Mouse (Mus musculus) embryonic stem cell, embryonic (primary cell): Measurements from ENCODE around the gene Aarsd1.

Experiments used
- CTCF ChIA-PET, 4 experiments: fragments of 300-600 bp in 2 of 4; fragments of 350-600 bp in 2 of 4; sonication (Branson Sonifier 250); formaldehyde crosslinking; loops; one replicate each; lab custom pipeline; 2022; ENCODE audit warnings: inconsistent platforms in 2 of 4; lab: Charles Lee
- POLR2A ChIA-PET, 4 experiments: fragments of 300-600 bp in 2 of 4; fragments of 350-600 bp in 2 of 4; sonication (Branson Sonifier 250); formaldehyde crosslinking; loops; one replicate each; lab custom pipeline; 2022; ENCODE audit warnings: antibody characterized with exemption in 4 of 4, inconsistent platforms in 1 of 4; lab: Charles Lee

Gene Aarsd1

GRCm38 (mm10) chr11:101452093-101452774 is 34.8 kb upstream of the Aarsd1 start:
- POLR2A ChIA-PET = interaction anchor here (0.5 to 24.0 kb wide), 16 partner anchors 2 to 262 kb away, joined by 3 to 550 read pairs (median 4); partner anchors contain the start of genes Rpl27 (in 4 of the 4), Rnd2 (in 2 of the 4), Vat1 (in 2 of the 4) and Ifi35 (in 1 of the 4)
- CTCF ChIA-PET = interaction anchor here in 2 of 4 experiments (0.6 to 1.7 kb wide), 3 partner anchors 10 to 15 kb away, joined by 4 to 8 read pairs (median 5); partner anchors contain the start of genes Rnd2 (in 1 of the 2) and Rpl27 (in 1 of the 2)

GRCm38 (mm10) chr11:101451536-101451935 is 34.1 kb upstream of the Aarsd1 start:
- ChIA-PET CTCF (interaction anchor here in 1 of 4 experiments (1.2 kb wide), 1 partner anchor 10 kb away, joined by 5 read pairs; the partner anchor contains the start of gene Rpl27), POLR2A (interaction anchor here (0.6 to 24.0 kb wide), 10 partner anchors 2 to 17 kb away, joined by 3 to 550 read pairs (median 8); partner anchors contain the start of genes Rpl27 (in 4 of the 4), Rnd2 (in 3 of the 4), Vat1 (in 2 of the 4) and Ifi35 (in 1 of the 4))

- ChIA-PET POLR2A (interaction anchor here in 2 of 4 experiments (2.9 to 22.5 kb wide), 4 partner anchors 7 to 14 kb away, joined by 12 to 550 read pairs (median 99); partner anchors contain the start of genes Rnd2 (in 2 of the 2), Vat1 (in 2 of the 2) and Rpl27 (in 1 of the 2)), CTCF (interaction anchor here in 3 of 4 experiments (0.6 to 1.2 kb wide), 3 partner anchors 8 to 18 kb away, joined by 3 to 4 read pairs (median 3); no protein-coding TSS in a partner anchor)
These were observed 33.0 kb upstream of the Aarsd1 start for GRCm38 (mm10) chr11:101450394-101450793.

DNA sequence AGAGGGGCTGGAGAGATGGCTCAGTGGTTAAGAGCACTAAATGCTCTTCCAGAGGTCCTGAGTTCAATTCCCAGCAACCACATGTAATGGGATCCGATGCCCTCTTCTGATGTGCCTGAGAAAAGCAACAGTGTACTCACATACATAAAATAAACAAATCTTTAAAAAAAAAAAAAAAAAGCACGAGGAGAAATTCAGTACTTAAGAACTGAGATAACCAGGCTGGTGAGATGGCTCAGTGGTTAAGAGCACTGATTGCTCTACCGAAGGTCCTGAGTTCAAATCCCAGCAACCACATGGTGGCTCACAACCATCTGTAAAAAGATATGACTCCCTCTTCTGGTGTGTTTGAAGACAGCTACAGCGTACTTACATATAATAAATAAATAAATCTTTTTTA is 32.2 kb upstream of the Aarsd1 start:
- ChIA-PET POLR2A (interaction anchor here in 3 of 4 experiments (0.7 to 22.5 kb wide), 8 partner anchors 6 to 318 kb away, joined by 3 to 550 read pairs (median 9); partner anchors contain the start of genes Rnd2 (in 2 of the 3), Vat1 (in 2 of the 3), Aarsd1 (in 1 of the 3) and Rpl27 (in 1 of the 3)), CTCF (interaction anchor here (0.5 to 1.2 kb wide), 6 partner anchors 8 to 126 kb away, joined by 3 to 5 read pairs (median 3); partner anchors contain the start of gene Rpl27 (in 1 of the 4))

DNA sequence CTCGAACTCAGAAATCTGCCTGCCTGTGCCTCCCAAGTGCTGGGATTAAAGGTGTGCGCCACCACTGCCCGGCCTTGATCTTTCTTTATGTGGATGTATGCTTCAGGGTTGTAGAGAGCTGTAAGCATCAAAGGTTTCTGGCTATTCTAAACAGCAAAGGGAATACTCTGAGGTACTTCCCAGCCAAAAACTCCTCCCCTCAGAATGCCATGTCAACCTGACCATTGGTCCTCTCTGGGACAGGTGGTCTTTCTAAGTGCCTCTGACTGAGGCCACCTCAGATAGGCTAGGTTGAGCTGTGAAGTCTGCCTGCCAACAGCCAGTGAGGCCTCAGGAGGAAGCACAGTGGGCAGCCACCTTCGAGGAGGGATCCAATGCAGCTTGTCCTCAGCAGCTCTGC is 31.5 kb upstream of the Aarsd1 start:
- CTCF ChIA-PET = interaction anchor here in 3 of 4 experiments (0.5 to 0.8 kb wide), 3 partner anchors 45 to 241 kb away, joined by 3 to 5 read pairs (median 3); no protein-coding TSS in a partner anchor
- POLR2A ChIA-PET = interaction anchor here in 3 of 4 experiments (0.7 to 22.5 kb wide), 9 partner anchors 10 to 317 kb away, joined by 3 to 550 read pairs (median 6); partner anchors contain the start of genes Rnd2 (in 2 of the 3), Vat1 (in 2 of the 3) and Aarsd1 (in 1 of the 3)

DNA sequence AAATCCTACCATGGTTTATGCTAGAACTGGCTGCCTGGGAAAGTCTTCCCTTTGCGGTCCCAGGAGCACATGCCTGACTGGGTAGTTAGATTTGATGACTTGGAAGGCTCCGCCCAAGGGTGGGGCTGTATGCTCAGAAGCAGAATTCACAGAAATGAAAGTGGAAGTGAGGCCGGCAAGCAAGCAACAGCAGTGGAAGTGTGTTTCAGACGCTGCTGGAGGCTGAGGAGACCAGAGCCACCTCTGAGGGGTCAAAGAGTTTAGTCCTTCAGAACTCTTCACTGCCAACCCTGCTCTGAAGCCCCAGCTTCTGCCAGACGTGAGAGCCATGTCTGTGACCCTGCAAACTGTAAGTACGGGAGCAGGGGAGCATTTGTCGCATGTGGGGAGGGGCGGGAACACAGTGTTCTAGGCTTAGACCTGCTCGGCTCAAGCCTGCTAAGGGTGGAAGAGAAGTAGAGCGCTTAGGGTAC is 30.9 kb upstream of the Aarsd1 start, which contains the start of gene Ifi35:
TSS of gene Ifi35 (plus strand) at position 134 of the 473 bp plus-strand sequence.
- ChIA-PET POLR2A (interaction anchor here in 2 of 4 experiments (0.8 to 22.5 kb wide), 8 partner anchors 11 to 277 kb away, joined by 3 to 550 read pairs (median 6); partner anchors contain the start of genes Rnd2 (in 2 of the 2), Vat1 (in 2 of the 2) and Aarsd1 (in 1 of the 2)), CTCF (interaction anchor here in 2 of 4 experiments (0.5 kb wide), 2 partner anchors 242 to 366 kb away, joined by 3 read pairs; partner anchors contain the start of gene Coasy (in 1 of the 2))

DNA sequence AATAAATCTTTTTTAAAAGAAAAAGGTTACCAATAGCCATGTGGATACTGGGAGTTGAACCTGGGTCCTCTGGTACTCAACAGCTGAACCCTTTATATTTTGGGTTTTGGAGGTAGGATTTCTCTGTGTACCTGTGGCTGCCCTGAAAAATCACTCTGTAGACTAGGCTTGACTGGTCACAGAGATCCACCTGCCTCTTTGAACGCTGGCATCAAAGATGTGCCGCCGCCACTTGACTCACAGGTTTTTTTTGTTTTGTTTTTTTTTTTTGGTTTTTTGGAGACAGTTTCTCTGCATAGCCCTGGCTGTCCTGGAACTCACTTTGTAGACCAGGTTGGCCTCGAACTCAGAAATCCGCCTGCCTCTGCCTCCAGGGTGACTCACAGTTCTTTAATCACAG is 30.4 kb upstream of the Aarsd1 start:
- POLR2A ChIA-PET = interaction anchor here in 2 of 4 experiments (1.4 to 22.5 kb wide), 6 partner anchors 11 to 107 kb away, joined by 3 to 550 read pairs (median 9); partner anchors contain the start of genes Rnd2 (in 2 of the 2) and Vat1 (in 2 of the 2)
- CTCF ChIA-PET = interaction anchor here in 1 of 4 experiments (0.5 kb wide), 1 partner anchor 365 kb away, joined by 3 read pairs; the partner anchor contains the start of gene Coasy

DNA sequence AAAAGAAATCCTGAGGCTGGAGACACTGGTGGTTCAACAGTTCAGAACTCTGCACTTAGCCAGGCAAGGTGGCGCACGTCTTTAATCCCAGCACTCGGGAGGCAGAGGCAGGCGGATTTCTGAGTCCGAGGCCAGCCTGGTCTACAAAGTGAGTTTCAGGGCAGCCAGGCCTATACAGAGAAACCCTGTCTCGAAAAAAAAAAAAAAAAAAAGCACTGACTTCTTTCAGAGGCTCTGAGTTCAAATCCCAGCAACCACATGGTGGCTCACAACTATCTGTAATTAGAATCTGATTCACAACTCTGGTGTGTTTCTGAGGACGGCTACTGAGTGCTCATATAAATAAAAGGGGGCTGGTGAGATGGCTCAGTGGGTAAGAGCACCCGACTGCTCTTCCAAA is 29.4 kb upstream of the Aarsd1 start:
- CTCF ChIA-PET = interaction anchor here in 1 of 4 experiments (2.3 kb wide), 1 partner anchor 21 kb away, joined by 6 read pairs; no protein-coding TSS in a partner anchor
- POLR2A ChIA-PET = interaction anchor here in 2 of 4 experiments (1.2 to 22.5 kb wide), 4 partner anchors 16 to 166 kb away, joined by 3 to 550 read pairs (median 59); partner anchors contain the start of genes Rnd2 (in 2 of the 2) and Vat1 (in 2 of the 2)

DNA sequence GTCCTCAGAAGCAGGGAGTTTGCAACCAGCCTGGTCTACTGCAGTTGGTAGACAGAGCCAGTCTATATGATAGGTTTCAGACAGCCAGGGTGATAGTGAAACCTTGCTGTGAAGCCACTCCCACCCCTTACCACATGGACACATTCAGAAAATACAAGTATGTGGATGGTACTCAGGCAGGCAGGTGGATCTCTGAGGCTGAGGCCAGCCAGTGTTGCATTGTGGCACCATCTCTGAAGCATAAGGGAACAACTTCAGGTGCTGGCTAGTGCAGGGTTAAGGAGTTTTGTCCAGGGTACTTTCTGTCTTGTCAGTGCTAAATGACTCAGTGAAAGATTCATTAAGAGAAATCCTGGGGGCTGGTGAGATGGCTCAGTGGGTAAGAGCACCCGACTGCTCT is 28.9 kb upstream of the Aarsd1 start:
- CTCF ChIA-PET = interaction anchor here in 1 of 4 experiments (2.3 kb wide), 1 partner anchor 21 kb away, joined by 6 read pairs; no protein-coding TSS in a partner anchor
- POLR2A ChIA-PET = interaction anchor here in 2 of 4 experiments (1.2 to 22.5 kb wide), 8 partner anchors 9 to 186 kb away, joined by 3 to 550 read pairs (median 147); partner anchors contain the start of genes Rnd2 (in 2 of the 2), Vat1 (in 2 of the 2), Aarsd1 (in 1 of the 2) and Gm27029 (in 1 of the 2)

GRCm38 (mm10) chr11:101442760-101443159 is 25.3 kb upstream of the Aarsd1 start:
- POLR2A ChIA-PET = interaction anchor here (0.6 to 22.5 kb wide), 93 partner anchors 9 to 933 kb away, joined by 3 to 550 read pairs (median 9); partner anchors contain the start of genes Aarsd1 (in 3 of the 4), Gm27029 (in 3 of the 4), Ptges3l (in 3 of the 4) and Rnd2 (in 3 of the 4)

GRCm38 (mm10) chr11:101442127-101442693 is 24.8 kb upstream of the Aarsd1 start, which contains the start of gene Rpl27:
Gene Rpl27, plus strand, starts transcription at chr11:101442298.
- ChIA-PET POLR2A (interaction anchor here (0.5 to 22.5 kb wide), 295 partner anchors 9 to 1716 kb away, joined by 3 to 550 read pairs (median 4); partner anchors contain the start of genes Gm27029 (in 4 of the 4), Ptges3l (in 4 of the 4), Rnd2 (in 4 of the 4) and Rundc1 (in 4 of the 4)), CTCF (interaction anchor here (0.5 to 1.8 kb wide), 89 partner anchors 8 to 1027 kb away, joined by 3 to 21 read pairs (median 4); partner anchors contain the start of genes Ptges3l (in 3 of the 4), Rundc1 (in 3 of the 4), Becn1 (in 2 of the 4) and Cntd1 (in 2 of the 4))

More at GRCm38 (mm10) chr11:101442760-101443159, 25.3 kb upstream of the Aarsd1 start:
- CTCF ChIA-PET = interaction anchor here (0.5 to 1.8 kb wide), 34 partner anchors 9 to 311 kb away, joined by 3 to 21 read pairs (median 6); partner anchors contain the start of genes Ptges3l (in 2 of the 4), Rundc1 (in 2 of the 4), Becn1 (in 1 of the 4) and Brca1 (in 1 of the 4)

DNA sequence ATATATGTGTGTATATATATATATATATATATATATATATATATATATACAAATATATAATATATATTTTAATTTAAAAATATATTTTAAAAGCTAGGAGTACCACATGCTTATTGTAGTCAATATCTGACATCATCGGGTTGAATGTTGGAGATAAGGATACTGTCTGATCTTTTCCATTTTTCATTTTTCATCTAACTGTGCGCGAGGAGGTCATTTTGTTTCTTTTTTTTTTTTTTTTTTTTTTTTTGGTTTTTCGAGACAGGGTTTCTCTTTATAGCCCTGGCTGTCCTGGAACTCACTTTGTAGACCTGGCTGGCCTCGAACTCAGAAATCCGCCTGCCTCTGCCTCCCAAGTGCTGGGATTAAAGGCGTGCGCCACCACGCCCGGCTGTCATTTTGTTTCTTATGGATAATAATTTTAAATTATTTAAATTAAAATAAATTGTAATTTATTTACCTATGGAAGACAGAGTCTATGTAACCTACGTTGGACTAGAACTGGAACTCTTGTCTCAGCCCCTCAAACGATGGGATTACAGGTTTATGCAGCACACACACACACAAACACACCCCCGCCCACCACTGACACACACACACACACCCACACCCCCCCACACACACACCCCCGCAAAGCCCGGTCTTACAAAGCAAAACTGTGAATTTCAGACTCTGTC is 24.2 kb upstream of the Aarsd1 start:
- POLR2A ChIA-PET = interaction anchor here (0.5 to 22.5 kb wide), 294 partner anchors 8 to 1716 kb away, joined by 3 to 550 read pairs (median 4); partner anchors contain the start of genes Gm27029 (in 4 of the 4), Ptges3l (in 4 of the 4), Rnd2 (in 4 of the 4) and Rundc1 (in 4 of the 4)
- CTCF ChIA-PET = interaction anchor here (0.5 to 1.8 kb wide), 85 partner anchors 8 to 1026 kb away, joined by 3 to 21 read pairs (median 4); partner anchors contain the start of genes Ptges3l (in 3 of the 4), Rundc1 (in 3 of the 4), Becn1 (in 2 of the 4) and Cntd1 (in 2 of the 4)

DNA sequence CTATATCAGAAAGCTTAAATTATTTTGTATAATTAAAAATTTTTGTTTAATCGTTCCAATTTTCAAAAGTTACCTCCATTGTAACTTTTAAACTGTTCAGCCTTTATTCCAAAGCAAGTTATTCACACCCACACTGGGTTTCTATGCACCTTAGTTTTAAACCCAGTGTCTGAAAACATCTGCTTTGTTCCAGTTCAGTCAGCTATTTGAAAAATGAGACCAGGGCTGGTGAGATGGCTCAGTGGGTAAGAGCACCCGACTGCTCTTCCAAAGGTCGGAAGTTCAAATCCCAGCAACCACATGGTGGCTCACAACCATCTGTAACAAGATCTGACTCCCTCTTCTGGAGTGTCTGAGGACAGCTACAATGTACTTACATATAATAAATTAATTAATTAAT is 20.6 kb upstream of the Aarsd1 start:
- POLR2A ChIA-PET = interaction anchor here in 1 of 4 experiments (0.6 to 0.7 kb wide), 3 partner anchors 17 to 130 kb away, joined by 3 to 4 read pairs (median 3); no protein-coding TSS in a partner anchor
- CTCF ChIA-PET = interaction anchor here in 2 of 4 experiments (0.7 to 0.8 kb wide), 3 partner anchors 12 to 390 kb away, joined by 3 to 5 read pairs (median 4); no protein-coding TSS in a partner anchor

- CTCF ChIA-PET = interaction anchor here in 3 of 4 experiments (0.5 to 1.0 kb wide), 4 partner anchors 9 to 53 kb away, joined by 3 to 4 read pairs (median 3); no protein-coding TSS in a partner anchor
- POLR2A ChIA-PET = interaction anchor here in 3 of 4 experiments (0.6 to 2.5 kb wide), 17 partner anchors 8 to 242 kb away, joined by 3 to 8 read pairs (median 3); partner anchors contain the start of genes Rnd2 (in 3 of the 3), Aarsd1 (in 1 of the 3), Becn1 (in 1 of the 3) and Gm27029 (in 1 of the 3)
These were observed 19.5 kb upstream of the Aarsd1 start for GRCm38 (mm10) chr11:101436916-101437315.

- CTCF ChIA-PET = no interaction called here
- POLR2A ChIA-PET = interaction anchor here (0.7 to 14.8 kb wide), 11 partner anchors 8 to 33 kb away, joined by 3 to 207 read pairs (median 4); partner anchors contain the start of genes Aarsd1 (in 2 of the 4), Ptges3l (in 1 of the 4), Rpl27 (in 1 of the 4) and Rundc1 (in 1 of the 4)
These were observed 18.4 kb upstream of the Aarsd1 start for GRCm38 (mm10) chr11:101435831-101436230.
